Mouse (Mus musculus): ENCODE measurements around the gene Spata31d1d. TPM values are rescaled to one million over a fixed set of nuclear protein-coding genes. Genes with fewer than 3 reads are reported as not detected.

The Spata31d1d gene
- polyA plus RNA-seq, 1 experiment from 2014 or later = not detected

GRCm38 (mm10) chr13:59694008-59694407, 37.5 kb downstream of the Spata31d1d start, which contains the start of gene 4921517D22Rik:
4921517D22Rik (minus strand) TSS chr13:59694108.
- Histone ChIP-seq H3K4me3 (replicated peaks) (no peak within 1 kb of the TSS), H3K27me3 (no peaks in the 10 kb centered on the region), H3K27ac (no peak within 1 kb of the TSS), H3K4me2 (replicated peaks) (no peak within 1 kb of the TSS), H3K9ac (replicated peaks) (no peak within 1 kb of the TSS), H3K4me1 (replicated peaks) (no peaks in the 10 kb centered on the region), H3K36me3 (no peaks in the 10 kb centered on the region), H3K9me3 (no peaks in the 10 kb centered on the region)
- WGBS = 88% methylated on average over 3 of the region's 3 CpGs
- ATAC-seq = no peak

GRCm38 (mm10) chr13:59691478-59691877, 40.1 kb downstream of the Spata31d1d start:
- no peak overlapping the region for H3K4me3 ChIP-seq (replicated peaks)

GRCm38 (mm10) chr13:59690576-59690975, 41.0 kb downstream of the Spata31d1d start:
- Histone ChIP-seq H3K4me3 (replicated peaks) (no peak overlapping the region), H3K9me3 (no peaks in the 10 kb centered on the region), H3K36me3 (no peaks in the 10 kb centered on the region), H3K4me1 (replicated peaks) (no peaks in the 10 kb centered on the region), H3K27me3 (no peaks in the 10 kb centered on the region), H3K27ac (no peak overlapping the region), H3K4me2 (replicated peaks) (no peak overlapping the region), H3K9ac (replicated peaks) (no peak overlapping the region)
- WGBS = 86% methylated on average over 7 of the region's 7 CpGs
- ATAC-seq = no peak

More at GRCm38 (mm10) chr13:59691478-59691877, 40.1 kb downstream of the Spata31d1d start:
- 25% methylated on average over 10 of the region's 10 CpGs for WGBS
- Histone ChIP-seq H3K27ac (no peak overlapping the region), H3K4me1 (replicated peaks) (no peaks in the 10 kb centered on the region), H3K36me3 (no peaks in the 10 kb centered on the region), H3K9ac (replicated peaks) (no peak overlapping the region), H3K27me3 (no peaks in the 10 kb centered on the region), H3K4me2 (replicated peaks) (no peak overlapping the region), H3K9me3 (no peaks in the 10 kb centered on the region)
- ATAC-seq = no peak

GRCm38 (mm10) chr13:59689843-59690242, 41.7 kb downstream of the Spata31d1d start:
- Histone ChIP-seq H3K9me3 (no peaks in the 10 kb centered on the region), H3K36me3 (no peaks in the 10 kb centered on the region), H3K4me3 (replicated peaks) (no peak overlapping the region), H3K4me1 (replicated peaks) (no peaks in the 10 kb centered on the region), H3K27ac (no peak overlapping the region), H3K4me2 (replicated peaks) (no peak overlapping the region), H3K27me3 (no peaks in the 10 kb centered on the region), H3K9ac (replicated peaks) (no peak overlapping the region)
- WGBS = 95% methylated on average over 3 of the region's 3 CpGs
- no peak for ATAC-seq

GRCm38 (mm10) chr13:59689313-59689712, 42.2 kb downstream of the Spata31d1d start:
- no peak for ATAC-seq
- H3K9me3 ChIP-seq = no peaks in the 10 kb centered on the region
- no peak overlapping the region for H3K4me2 ChIP-seq (replicated peaks)
- no peak overlapping the region for H3K27ac ChIP-seq
- WGBS = 89% methylated on average over 9 of the region's 9 CpGs
- no peak overlapping the region for H3K4me3 ChIP-seq (replicated peaks)
- no peaks in the 10 kb centered on the region for H3K36me3 ChIP-seq
- no peaks in the 10 kb centered on the region for H3K4me1 ChIP-seq (replicated peaks)
- no peaks in the 10 kb centered on the region for H3K27me3 ChIP-seq
- no peak overlapping the region for H3K9ac ChIP-seq (replicated peaks)

GRCm38 (mm10) chr13:59688338-59688770, 43.2 kb downstream of the Spata31d1d start:
- H3K27me3 ChIP-seq = no peaks in the 10 kb centered on the region
- H3K9ac ChIP-seq (replicated peaks) = no peak overlapping the region
- H3K4me1 ChIP-seq (replicated peaks) = no peaks in the 10 kb centered on the region
- no peak overlapping the region for H3K4me3 ChIP-seq (replicated peaks)
- no peak overlapping the region for H3K4me2 ChIP-seq (replicated peaks)
- ATAC-seq = no peak
- no peaks in the 10 kb centered on the region for H3K36me3 ChIP-seq
- 71% methylated on average over 13 of the region's 13 CpGs for WGBS
- H3K9me3 ChIP-seq = no peaks in the 10 kb centered on the region
- H3K27ac ChIP-seq = no peak overlapping the region

GRCm38 (mm10) chr13:59685236-59685635, 46.3 kb downstream of the Spata31d1d start:
- Histone ChIP-seq H3K27me3 (no peaks in the 10 kb centered on the region), H3K4me3 (replicated peaks) (no peak overlapping the region), H3K9ac (replicated peaks) (no peak overlapping the region), H3K9me3 (no peaks in the 10 kb centered on the region), H3K4me1 (replicated peaks) (no peaks in the 10 kb centered on the region), H3K36me3 (no peaks in the 10 kb centered on the region), H3K27ac (no peak overlapping the region), H3K4me2 (replicated peaks) (no peak overlapping the region)
- ATAC-seq = no peak
- 80% methylated on average over 3 of the region's 3 CpGs for WGBS

- H3K27ac ChIP-seq = no peak overlapping the region
- H3K36me3 ChIP-seq = no peaks in the 10 kb centered on the region
- ATAC-seq = no peak
- H3K4me1 ChIP-seq (replicated peaks) = no peaks in the 10 kb centered on the region
- H3K4me2 ChIP-seq (replicated peaks) = no peak overlapping the region
- no peak overlapping the region for H3K4me3 ChIP-seq (replicated peaks)
- 46% methylated on average over 7 of the region's 7 CpGs for WGBS
- no peaks in the 10 kb centered on the region for H3K9me3 ChIP-seq
- no peak overlapping the region for H3K9ac ChIP-seq (replicated peaks)
- H3K27me3 ChIP-seq = no peaks in the 10 kb centered on the region
Measured at GRCm38 (mm10) chr13:59682629-59683028, 48.9 kb downstream of the Spata31d1d start.

GRCm38 (mm10) chr13:59679908-59680307, 51.6 kb downstream of the Spata31d1d start:
- no peaks in the 10 kb centered on the region for H3K9me3 ChIP-seq
- 75% methylated on average over 4 of the region's 4 CpGs for WGBS

GRCm38 (mm10) chr13:59679306-59679705, 52.2 kb downstream of the Spata31d1d start:
- Histone ChIP-seq H3K36me3 (no peaks in the 10 kb centered on the region), H3K4me3 (replicated peaks) (no peak overlapping the region), H3K9me3 (no peaks in the 10 kb centered on the region), H3K9ac (replicated peaks) (no peak overlapping the region), H3K27me3 (no peaks in the 10 kb centered on the region), H3K4me2 (replicated peaks) (no peak overlapping the region), H3K27ac (no peak overlapping the region), H3K4me1 (replicated peaks) (peaks cover 4% of the 10 kb centered on the region)
- no peak for ATAC-seq
- WGBS = 62% methylated on average over 4 of the region's 4 CpGs

More at GRCm38 (mm10) chr13:59679908-59680307, 51.6 kb downstream of the Spata31d1d start:
- Histone ChIP-seq H3K27ac (no peak overlapping the region), H3K4me1 (replicated peaks) (no peaks in the 10 kb centered on the region), H3K4me3 (replicated peaks) (no peak overlapping the region), H3K4me2 (replicated peaks) (no peak overlapping the region), H3K36me3 (no peaks in the 10 kb centered on the region), H3K27me3 (no peaks in the 10 kb centered on the region), H3K9ac (replicated peaks) (no peak overlapping the region)
- ATAC-seq = no peak

- H3K9me3 ChIP-seq = no peaks in the 10 kb centered on the region
- H3K9ac ChIP-seq (replicated peaks) = no peak overlapping the region
- peak overlapping the region; percentile 75; the same call in 1 of the 2 replicates for H3K4me2 ChIP-seq (replicated peaks)
- no peaks in the 10 kb centered on the region for H3K27me3 ChIP-seq
- H3K4me3 ChIP-seq (replicated peaks) = no peak overlapping the region
- WGBS = 85% methylated on average over 12 of the region's 12 CpGs
- peaks cover 24% of the 10 kb centered on the region for H3K4me1 ChIP-seq (replicated peaks)
- H3K36me3 ChIP-seq = no peaks in the 10 kb centered on the region
- ATAC-seq = no peak
- no peak overlapping the region for H3K27ac ChIP-seq
Measured at GRCm38 (mm10) chr13:59676316-59677229, 55.0 kb downstream of the Spata31d1d start.

Measured in midbrain, embryonic 13.5 days (tissue).